Mouse (Mus musculus): ENCODE results near the gene Tmem107. TPM values are rescaled to one million over a fixed set of nuclear protein-coding genes. Genes with fewer than 3 reads are reported as not detected.

Tmem107 gene
- polyA plus RNA-seq, 1 experiment from 2014 or later, result 137 TPM

DNA sequence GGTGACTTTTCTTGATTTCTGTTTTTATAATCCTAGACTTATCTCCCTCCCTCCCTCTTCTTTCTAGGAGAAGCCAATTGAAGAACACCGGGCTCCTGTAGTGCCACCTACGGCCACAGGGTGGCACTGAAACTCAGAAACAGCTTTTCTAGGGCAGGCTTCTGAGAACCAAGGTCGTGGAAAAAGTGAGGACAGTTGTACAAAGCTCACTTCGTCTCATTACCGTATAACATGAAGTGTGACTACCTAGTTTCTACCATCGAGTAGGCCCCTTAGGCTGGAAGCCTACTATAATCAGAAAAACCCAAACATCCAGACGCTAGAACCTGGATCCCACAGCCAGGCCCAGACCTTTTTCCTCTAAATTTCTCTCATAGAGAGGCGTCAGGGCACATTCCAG lies 3.6 kb upstream of the Tmem107 start:
- peaks cover 32% of the 10 kb centered on the region for H3K4me1 ChIP-seq
- no peaks in the 10 kb centered on the region for H3K36me3 ChIP-seq
- peak overlapping the region; percentile 85 for H3K4me2 ChIP-seq (replicated peaks)
- H3K9ac ChIP-seq, result peak overlapping the region; percentile 28; the same call in 1 of the 2 replicates
- ATAC-seq (ENCODE audit: insufficient number of reproducible peaks, low FRiP score, low TSS enrichment, low read depth), result no peak
- no peaks in the 10 kb centered on the region for H3K9me3 ChIP-seq (replicated peaks)
- H3K27me3 ChIP-seq, result no peaks in the 10 kb centered on the region
- 9% methylated on average over 8 of the region's 8 CpGs for WGBS
- peak overlapping the region; percentile 61 for H3K27ac ChIP-seq (replicated peaks)
- H3K4me3 ChIP-seq (replicated peaks), result peak overlapping the region; percentile 44

DNA sequence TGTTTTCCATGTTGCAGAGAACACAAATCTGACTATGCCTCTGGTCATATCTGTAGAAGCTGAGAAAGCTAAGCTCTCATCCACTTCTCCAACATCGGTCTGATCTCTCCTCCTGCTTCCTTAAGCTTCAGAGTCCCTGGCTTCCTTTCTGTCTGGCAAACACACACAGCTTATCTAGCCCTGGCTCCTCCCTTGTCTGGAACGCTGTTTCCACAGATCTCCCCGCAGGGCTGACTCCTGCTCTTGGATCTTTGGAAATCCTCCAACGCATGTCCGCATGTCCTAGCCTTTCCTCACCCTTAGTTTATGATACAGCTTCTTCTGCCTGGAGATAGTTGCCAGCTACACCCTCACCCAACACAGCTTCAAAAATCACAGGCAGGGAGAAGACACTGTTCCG lies 3.0 kb upstream of the Tmem107 start:
- 45% methylated on average over 6 of the region's 6 CpGs for WGBS
- no peak overlapping the region for H3K4me2 ChIP-seq (replicated peaks)
- H3K4me3 ChIP-seq (replicated peaks), result no peak overlapping the region
- H3K4me1 ChIP-seq, result peaks cover 38% of the 10 kb centered on the region
- no peak for ATAC-seq (ENCODE audit: insufficient number of reproducible peaks, low FRiP score, low TSS enrichment, low read depth)
- peak overlapping the region; percentile 61; the same call in 1 of the 2 replicates for H3K27ac ChIP-seq (replicated peaks)
- no peaks in the 10 kb centered on the region for H3K9me3 ChIP-seq (replicated peaks)
- H3K27me3 ChIP-seq, result no peaks in the 10 kb centered on the region
- no peak overlapping the region for H3K9ac ChIP-seq
- no peaks in the 10 kb centered on the region for H3K36me3 ChIP-seq

GRCm38 (mm10) chr11:69070093-69070492 lies 513 bp upstream of the Tmem107 start:
- WGBS, result under 1% methylated on average over 13 of the region's 13 CpGs
- peak overlapping the region; percentile 82 for H3K4me2 ChIP-seq (replicated peaks)
- no peaks in the 10 kb centered on the region for H3K27me3 ChIP-seq

GRCm38 (mm10) chr11:69071262-69071661 lies 656 bp downstream of the Tmem107 start:
- H3K27me3 ChIP-seq, result no peaks in the 10 kb centered on the region
- H3K36me3 ChIP-seq, result no peaks in the 10 kb centered on the region
- H3K9me3 ChIP-seq (replicated peaks), result no peaks in the 10 kb centered on the region
- peak overlapping the region; percentile 82 for H3K4me2 ChIP-seq (replicated peaks)
- peak overlapping the region; percentile 47 for H3K9ac ChIP-seq
- peak overlapping the region; percentile 65 for H3K4me3 ChIP-seq (replicated peaks)
- peaks cover 38% of the 10 kb centered on the region for H3K4me1 ChIP-seq
- WGBS, result 22% methylated on average over 9 of the region's 9 CpGs
- peak overlapping the region; percentile 96 for H3K27ac ChIP-seq (replicated peaks)
- no peak for ATAC-seq (ENCODE audit: insufficient number of reproducible peaks, low FRiP score, low TSS enrichment, low read depth)

More at GRCm38 (mm10) chr11:69070093-69070492, 513 bp upstream of the Tmem107 start:
- peak overlapping the region; percentile 65 for H3K4me3 ChIP-seq (replicated peaks)
- H3K9ac ChIP-seq, result peak overlapping the region; percentile 48
- peaks cover 40% of the 10 kb centered on the region for H3K4me1 ChIP-seq
- no peaks in the 10 kb centered on the region for H3K36me3 ChIP-seq
- peak overlapping the region; percentile 96 for H3K27ac ChIP-seq (replicated peaks)
- no peaks in the 10 kb centered on the region for H3K9me3 ChIP-seq (replicated peaks)
- ATAC-seq (ENCODE audit: insufficient number of reproducible peaks, low FRiP score, low TSS enrichment, low read depth), result no peak

- 0 out of 2 replicates have a peak overlapping the region, but pooled peaks have one; percentile 6 for H3K9ac ChIP-seq
- peak overlapping the region; percentile 95 for H3K27ac ChIP-seq (replicated peaks)
Measured at GRCm38 (mm10) chr11:69072234-69072633, 1.6 kb downstream of the Tmem107 start.

DNA sequence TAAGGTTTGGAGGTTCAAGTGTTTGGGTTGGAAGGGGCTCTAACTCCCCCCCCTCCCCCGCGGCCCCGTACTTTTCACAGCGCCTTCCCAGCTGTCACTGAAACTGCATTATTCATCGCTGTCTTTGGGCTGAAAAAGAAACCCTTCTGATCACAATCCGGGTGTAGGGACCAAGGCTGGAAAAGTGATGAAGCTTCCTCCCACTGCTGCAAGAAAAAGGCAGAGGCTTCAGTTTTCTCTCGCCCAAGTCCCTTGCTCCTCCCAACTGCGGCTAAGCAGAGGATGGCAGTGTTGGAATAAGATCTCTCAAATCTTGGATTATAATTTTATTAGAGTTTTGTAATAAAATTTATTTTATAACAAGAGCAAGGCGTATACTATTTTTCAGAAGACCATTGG lies 2.1 kb downstream of the Tmem107 start:
- WGBS, result 6% methylated on average over 9 of the region's 9 CpGs
- Histone ChIP-seq H3K4me1 (peaks cover 33% of the 10 kb centered on the region), H3K4me2 (replicated peaks) (peak overlapping the region; percentile 47), H3K27ac (replicated peaks) (peak overlapping the region; percentile 95), H3K4me3 (replicated peaks) (peak overlapping the region; percentile 38), H3K9ac (0 out of 2 replicates have a peak overlapping the region, but pooled peaks have one; percentile 6), H3K27me3 (no peaks in the 10 kb centered on the region), H3K36me3 (no peaks in the 10 kb centered on the region), H3K9me3 (replicated peaks) (no peaks in the 10 kb centered on the region)
- ATAC-seq (ENCODE audit: insufficient number of reproducible peaks, low FRiP score, low TSS enrichment, low read depth), result no peak

More at GRCm38 (mm10) chr11:69072234-69072633, 1.6 kb downstream of the Tmem107 start:
- Histone ChIP-seq H3K4me2 (replicated peaks) (peak overlapping the region; percentile 47), H3K27me3 (no peaks in the 10 kb centered on the region), H3K36me3 (no peaks in the 10 kb centered on the region), H3K4me3 (replicated peaks) (peak overlapping the region; percentile 38), H3K4me1 (peaks cover 33% of the 10 kb centered on the region), H3K9me3 (replicated peaks) (no peaks in the 10 kb centered on the region)
- 82% methylated on average over 11 of the region's 11 CpGs for WGBS
- no peak for ATAC-seq (ENCODE audit: insufficient number of reproducible peaks, low FRiP score, low TSS enrichment, low read depth)

- peak; percentile 51 for ATAC-seq (ENCODE audit: insufficient number of reproducible peaks, low FRiP score, low TSS enrichment, low read depth)
- Histone ChIP-seq H3K9ac (peak overlapping the region; percentile 37; the same call in 1 of the 2 replicates), H3K4me2 (replicated peaks) (peak overlapping the region; percentile 47), H3K9me3 (replicated peaks) (no peaks in the 10 kb centered on the region), H3K4me3 (replicated peaks) (peak overlapping the region; percentile 38), H3K27me3 (no peaks in the 10 kb centered on the region), H3K36me3 (no peaks in the 10 kb centered on the region), H3K4me1 (peaks cover 33% of the 10 kb centered on the region), H3K27ac (replicated peaks) (peak overlapping the region; percentile 95)
- under 1% methylated on average over 14 of the region's 14 CpGs for WGBS
Measured at GRCm38 (mm10) chr11:69073065-69073888, 2.7 kb downstream of the Tmem107 start.

DNA sequence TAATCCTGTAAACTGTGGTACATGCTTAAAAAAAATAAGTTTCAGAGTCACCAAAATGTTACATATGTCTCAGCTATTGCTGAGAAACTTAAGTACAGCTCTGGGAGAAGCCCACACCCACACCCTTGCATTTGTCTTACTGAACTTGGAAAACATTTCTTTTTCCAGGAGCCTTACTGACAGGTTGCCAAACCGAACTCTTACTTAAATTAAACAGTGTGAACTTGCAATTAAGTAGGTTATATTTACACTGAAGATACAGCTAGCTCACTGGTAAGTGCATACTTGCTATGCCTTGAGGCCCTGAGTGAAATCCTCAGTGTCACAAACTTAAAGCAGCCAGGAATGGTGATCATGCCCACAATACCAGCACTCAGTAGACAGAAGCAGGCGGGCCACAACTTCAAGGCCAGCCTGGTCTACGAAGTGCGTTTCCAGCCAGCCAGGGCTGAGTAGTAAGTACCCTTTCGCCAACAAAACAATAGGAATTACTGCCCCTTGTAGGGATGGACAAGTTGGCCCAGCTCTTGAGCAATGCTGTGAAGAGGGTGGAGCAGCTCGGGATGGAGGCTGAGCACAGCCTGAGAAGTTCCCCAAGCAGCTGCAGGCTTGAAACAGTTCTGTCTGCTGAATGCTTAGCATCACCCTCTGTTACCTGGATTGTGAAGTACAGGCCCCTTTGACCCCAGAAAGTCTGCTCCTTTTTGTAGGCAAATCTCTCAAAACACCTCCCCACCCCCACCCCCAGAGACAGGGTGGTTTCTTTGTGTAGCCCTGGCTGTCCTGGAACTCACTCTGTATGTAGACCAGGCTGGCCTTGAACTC lies 3.6 kb downstream of the Tmem107 start:
- H3K27ac ChIP-seq (replicated peaks), result peak overlapping the region; percentile 95
- peaks cover 33% of the 10 kb centered on the region for H3K4me1 ChIP-seq
- no peak overlapping the region for H3K4me3 ChIP-seq (replicated peaks)
- ATAC-seq (ENCODE audit: insufficient number of reproducible peaks, low FRiP score, low TSS enrichment, low read depth), result no peak
- no peaks in the 10 kb centered on the region for H3K9me3 ChIP-seq (replicated peaks)
- no peak overlapping the region for H3K9ac ChIP-seq
- H3K4me2 ChIP-seq (replicated peaks), result no peak overlapping the region
- H3K27me3 ChIP-seq, result no peaks in the 10 kb centered on the region
- no peaks in the 10 kb centered on the region for H3K36me3 ChIP-seq
- 36% methylated on average over 6 of the region's 6 CpGs for WGBS

DNA sequence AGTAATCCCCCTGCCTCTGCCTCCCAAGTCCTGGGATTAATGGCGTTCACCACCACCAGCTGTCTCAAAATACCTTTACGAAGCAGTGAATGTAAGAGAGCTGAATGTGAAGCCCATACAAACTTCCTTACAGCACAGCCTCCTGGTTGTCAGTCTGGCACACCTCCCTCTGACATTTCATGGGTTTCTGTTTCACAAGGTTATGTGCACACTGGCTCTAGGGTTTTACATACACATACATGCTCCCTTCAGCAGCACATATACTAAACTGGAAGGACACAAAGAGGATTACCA lies 4.1 kb downstream of the Tmem107 start:
- H3K4me2 ChIP-seq (replicated peaks), result no peak overlapping the region
- peaks cover 33% of the 10 kb centered on the region for H3K4me1 ChIP-seq
- no peak overlapping the region for H3K9ac ChIP-seq
- WGBS, result 33% methylated on average over 2 of the region's 2 CpGs
- peak overlapping the region; percentile 95 for H3K27ac ChIP-seq (replicated peaks)
- no peaks in the 10 kb centered on the region for H3K36me3 ChIP-seq
- H3K4me3 ChIP-seq (replicated peaks), result no peak overlapping the region
- no peaks in the 10 kb centered on the region for H3K9me3 ChIP-seq (replicated peaks)
- no peaks in the 10 kb centered on the region for H3K27me3 ChIP-seq
- no peak for ATAC-seq (ENCODE audit: insufficient number of reproducible peaks, low FRiP score, low TSS enrichment, low read depth)

GRCm38 (mm10) chr11:69075764-69076479 lies 5.3 kb downstream of the Tmem107 start:
- WGBS, result 43% methylated on average over 9 of the region's 9 CpGs
- no peak overlapping the region for H3K4me2 ChIP-seq (replicated peaks)
- H3K36me3 ChIP-seq, result no peaks in the 10 kb centered on the region
- no peak overlapping the region for H3K9ac ChIP-seq
- peaks cover 32% of the 10 kb centered on the region for H3K4me1 ChIP-seq
- H3K27me3 ChIP-seq, result no peaks in the 10 kb centered on the region
- H3K4me3 ChIP-seq (replicated peaks), result no peak overlapping the region
- no peaks in the 10 kb centered on the region for H3K9me3 ChIP-seq (replicated peaks)
- ATAC-seq (ENCODE audit: insufficient number of reproducible peaks, low FRiP score, low TSS enrichment, low read depth), result no peak
- no peak overlapping the region for H3K27ac ChIP-seq (replicated peaks)

- Histone ChIP-seq H3K9me3 (replicated peaks) (no peaks in the 10 kb centered on the region), H3K27me3 (no peaks in the 10 kb centered on the region), H3K4me2 (replicated peaks) (no peak overlapping the region), H3K4me1 (peaks cover 26% of the 10 kb centered on the region), H3K9ac (no peak overlapping the region), H3K36me3 (no peaks in the 10 kb centered on the region), H3K27ac (replicated peaks) (no peak overlapping the region), H3K4me3 (replicated peaks) (no peak overlapping the region)
- 54% methylated on average over 5 of the region's 5 CpGs for WGBS
- ATAC-seq (ENCODE audit: insufficient number of reproducible peaks, low FRiP score, low TSS enrichment, low read depth), result no peak
Measured at GRCm38 (mm10) chr11:69076572-69076971, 6.0 kb downstream of the Tmem107 start.

Measured in embryonic facial prominence, embryonic 15.5 days (tissue).